8 mouse cellular contexts compared by ENCODE assay signal in the genomic region with DNA sequence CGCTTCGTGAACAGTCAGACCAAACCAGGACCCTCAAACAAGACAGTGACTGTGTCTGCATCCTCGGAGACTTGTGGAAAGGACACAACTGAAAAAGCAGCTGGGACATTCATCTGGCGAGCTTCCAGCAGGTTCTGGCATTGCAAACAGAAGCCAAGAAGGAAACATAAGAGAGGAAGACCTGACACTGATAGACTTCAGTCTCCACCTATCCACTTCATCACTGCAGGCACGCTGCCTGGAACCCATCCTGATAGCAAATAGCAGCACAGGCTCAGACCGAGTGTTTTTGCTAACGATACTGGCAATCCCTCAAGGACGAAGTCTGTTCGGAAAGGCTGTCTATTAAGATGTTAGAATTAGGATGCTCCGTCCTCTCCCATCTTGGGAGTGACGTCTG.
DNase-seq lines count a peak whose midpoint lies in the region; ATAC-seq and TF ChIP-seq lines count a peak whose summit lies in the region.

No protein-coding gene starts in this region.

- 52% methylated on average over 11 of the region's 11 CpGs for WGBS in lung, postnatal 0 days
- WGBS in forebrain, postnatal 0 days = 45% methylated on average over 11 of the region's 11 CpGs

- H3K9me3 ChIP-seq in lung, postnatal 0 days (ENCODE audit: low read length) = no peaks in the 10 kb centered on the region
- no peaks in the 10 kb centered on the region for H3K9me3 ChIP-seq in forebrain, postnatal 0 days (ENCODE audit: low read length)

- H3K4me1 ChIP-seq in lung, postnatal 0 days (ENCODE audit: insufficient read depth, low read depth, low read length) = no peaks in the 10 kb centered on the region
- peaks cover 6% of the 10 kb centered on the region for H3K4me1 ChIP-seq in forebrain, postnatal 0 days (ENCODE audit: insufficient read depth)

- ATAC-seq in lung, postnatal 0 days = no peak
- ATAC-seq in forebrain, postnatal 0 days = no peak
- no peak for ATAC-seq in CD4-positive, CD25-positive, alpha-beta regulatory T cell, adult 4 months

- H3K36me3 ChIP-seq in lung, postnatal 0 days (ENCODE audit: insufficient read depth, low read length) = no peaks in the 10 kb centered on the region
- H3K36me3 ChIP-seq in forebrain, postnatal 0 days (ENCODE audit: insufficient read depth) = no peaks in the 10 kb centered on the region

- peak; percentile 30 for DNase-seq in gastrocnemius, adult 2 months
- no peak for DNase-seq in gastrocnemius, adult 8-10 months (ENCODE audit: low spot score in 2 of 2)
- peak; percentile 20 for DNase-seq in lung, postnatal 14 days
- no peak for DNase-seq in lung, postnatal 0 days (ENCODE audit: low spot score)
- DNase-seq in forebrain, postnatal 0 days = peak; percentile 49
- peak; percentile 88 for DNase-seq in left cerebral cortex, postnatal 4 days
- no peak for DNase-seq in kidney, adult 8-10 months

- no peak for TF ChIP-seq EP300 in lung, postnatal 0 days (IDR thresholded peaks at IDR 0.05)

- no peak for TF ChIP-seq CTCF in gastrocnemius, adult 2 months (IDR thresholded peaks at IDR 0.05)
- TF ChIP-seq CTCF in lung, postnatal 0 days (IDR thresholded peaks at IDR 0.05) = no peak
- TF ChIP-seq CTCF in forebrain, postnatal 0 days (IDR thresholded peaks at IDR 0.05; ENCODE audit: low read depth) = no peak

- no peak overlapping the region for H3K27ac ChIP-seq in gastrocnemius, adult 2 months
- H3K27ac ChIP-seq in lung, postnatal 0 days (ENCODE audit: low read length) = no peak overlapping the region
- no peak overlapping the region for H3K27ac ChIP-seq in forebrain, postnatal 0 days (ENCODE audit: low read depth, low read length)

- H3K9ac ChIP-seq in lung, postnatal 0 days (replicated peaks; ENCODE audit: low read depth) = no peak overlapping the region
- no peak overlapping the region for H3K9ac ChIP-seq in forebrain, postnatal 0 days

- H3K4me3 ChIP-seq in gastrocnemius, adult 2 months = no peak overlapping the region
- H3K4me3 ChIP-seq in lung, postnatal 0 days (ENCODE audit: low read depth, low read length) = no peak overlapping the region
- H3K4me3 ChIP-seq in forebrain, postnatal 0 days (ENCODE audit: low read depth, low read length) = no peak overlapping the region

- intact Hi-C loops in gastrocnemius, adult 2 months (cut with DNase I) = no loop called here
- intact Hi-C loops in left cerebral cortex, postnatal 4 days (cut with DNase I) = loop anchor here (10.0 kb wide), 1 partner anchor 621 kb away; no protein-coding TSS in a partner anchor

- H3K4me2 ChIP-seq in lung, postnatal 0 days (replicated peaks; ENCODE audit: low read depth, low read length) = no peak overlapping the region
- H3K4me2 ChIP-seq in forebrain, postnatal 0 days (ENCODE audit: low read depth) = no peak overlapping the region

- no peaks in the 10 kb centered on the region for H3K27me3 ChIP-seq in lung, postnatal 0 days (replicated peaks; ENCODE audit: insufficient read depth, low read length)
- H3K27me3 ChIP-seq in forebrain, postnatal 0 days (ENCODE audit: insufficient read depth, low read length) = no peaks in the 10 kb centered on the region

Comparison
In these comparisons a context has a peak if more than half of its experiments do, and no peak if none do; other contexts are left out.
1. DNase-seq: peak in gastrocnemius, adult 2 months (single experiment), lung, postnatal 14 days (single experiment), forebrain, postnatal 0 days (single experiment) and left cerebral cortex, postnatal 4 days (single experiment); none in gastrocnemius, adult 8-10 months (0 of 2), lung, postnatal 0 days (single experiment) and kidney, adult 8-10 months (0 of 2).